Mouse (Mus musculus) leukemia stem cell, adult 10-12 weeks (primary cell): ENCODE measurements around the gene Gprasp1. TPM values are rescaled to one million over a fixed set of nuclear protein-coding genes. Genes with fewer than 3 reads are reported as not detected.

Source experiments
- polyA plus RNA-seq: library from polyadenylated mRNA; stranded (reverse); fragments of >175 nt; gene quantifications from 2 replicates; pipeline ENCODE4 v1.2.3, GENCODE M21; 2012; ENCODE audit warnings: low replicate concordance

Gprasp1 gene
- 0.51 and 23.4 TPM in 2 replicates for polyA plus RNA-seq

DNA sequence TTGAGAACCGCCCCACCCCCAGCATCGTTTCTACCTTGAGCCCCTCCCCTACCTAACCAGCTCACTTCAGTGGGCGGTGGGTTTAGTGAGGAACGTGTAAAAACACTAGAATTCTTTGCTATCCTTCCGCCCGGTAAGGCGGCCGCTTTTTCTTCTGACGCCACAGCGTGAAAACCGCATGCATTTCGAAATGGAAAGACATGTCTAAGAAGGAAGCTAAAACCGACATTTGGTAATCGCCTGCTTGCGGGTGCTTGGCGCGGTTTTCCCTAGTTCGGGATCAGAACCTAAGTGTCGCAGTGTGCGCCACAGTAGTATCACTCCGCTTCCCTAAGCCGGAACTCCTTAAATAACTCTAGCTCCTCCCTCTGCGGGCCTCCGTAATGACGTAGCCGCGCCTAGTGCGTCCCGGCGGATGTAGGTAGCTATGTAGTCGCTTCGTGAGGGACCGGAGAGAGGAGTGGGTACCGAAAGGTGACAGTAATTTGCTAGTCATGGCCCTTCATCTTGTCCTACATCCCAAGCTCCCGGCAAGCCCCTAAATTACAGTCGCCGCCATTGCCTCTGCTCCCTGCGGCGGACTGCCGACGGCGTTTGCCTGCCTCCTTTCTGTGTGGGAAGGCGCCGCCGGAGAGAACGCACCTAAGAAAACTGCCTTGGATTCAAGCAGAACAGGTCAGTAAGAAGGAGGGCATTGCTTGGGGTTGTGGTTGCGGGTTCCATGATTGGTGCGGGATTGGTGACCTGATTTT is at the start of gene Gprasp1, which contains the start of gene Armcx5:
Gene Gprasp1 (plus strand): TSS at position 430 of the 752 bp plus-strand sequence.
Gene Armcx5 (plus strand): TSS at position 430 of the 752 bp plus-strand sequence.

DNA sequence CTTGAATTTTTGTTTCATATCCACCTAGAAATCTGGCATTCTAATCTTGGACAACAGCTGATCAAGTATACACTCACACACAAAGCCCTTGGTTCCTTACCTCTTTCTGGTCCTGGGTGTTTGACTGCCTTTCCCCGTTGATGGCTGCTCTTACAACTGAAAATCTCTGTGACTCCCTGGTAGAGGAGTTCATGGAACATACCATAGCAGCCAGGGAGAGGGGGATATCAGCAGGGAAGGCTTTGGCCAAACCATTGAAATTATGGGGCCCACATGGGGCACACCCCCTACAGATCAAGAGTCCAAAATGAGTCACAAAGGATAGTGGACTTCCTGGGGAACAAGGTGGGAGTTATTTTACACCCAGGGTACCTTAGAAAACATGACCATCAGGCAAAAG is 48.9 kb upstream of the Gprasp1 start, which contains the start of gene Tcp11x2:
Gene Tcp11x2 (minus strand): TSS at position 158 of the 400 bp plus-strand sequence.

DNA sequence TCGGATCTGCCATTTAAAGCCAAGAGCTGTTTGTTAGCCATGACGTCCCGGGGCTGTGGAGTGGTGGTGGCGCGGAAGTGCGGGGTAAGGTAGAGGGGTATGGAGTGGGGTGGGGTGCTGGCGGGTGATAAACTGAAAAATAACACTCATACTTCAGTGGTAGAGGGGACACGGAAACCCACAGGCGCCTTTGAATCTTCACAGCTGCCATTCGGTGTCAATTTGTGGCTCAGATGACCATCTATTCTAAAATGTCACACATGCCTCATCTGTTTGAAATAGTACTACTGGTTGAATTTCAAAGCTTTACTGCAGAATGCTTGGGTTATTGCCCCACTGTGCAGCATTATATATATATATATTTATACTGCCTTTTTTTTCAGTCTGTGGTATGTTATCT is 17.4 kb upstream of the Gprasp1 start, which contains the start of gene Tmsb15a:
Gene Tmsb15a (minus strand): TSS at position 101 of the 400 bp plus-strand sequence.

DNA sequence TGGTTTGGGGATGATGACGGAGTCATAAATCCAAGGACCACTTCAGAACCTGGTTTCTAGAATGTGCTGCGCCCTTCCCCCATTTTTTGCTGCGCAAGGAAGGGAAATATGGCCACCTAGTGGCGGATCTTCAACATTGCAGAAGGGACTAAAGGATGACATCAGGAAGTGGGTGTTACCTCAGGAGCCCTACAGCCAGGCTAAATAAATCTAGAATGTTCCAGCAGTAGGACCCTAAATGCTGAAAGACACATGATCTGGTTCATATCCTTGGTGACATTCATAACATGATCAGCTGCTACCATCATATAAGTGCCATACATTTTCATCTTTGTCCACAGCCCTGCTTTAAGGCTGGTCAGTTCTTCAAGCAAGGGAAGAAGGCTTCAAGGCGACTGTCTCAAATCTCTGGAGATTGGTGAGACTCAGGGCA is 54.7 kb downstream of the Gprasp1 start, which contains the start of gene Bhlhb9:
Gene Bhlhb9 (plus strand): TSS at position 383 of the 433 bp plus-strand sequence.

DNA sequence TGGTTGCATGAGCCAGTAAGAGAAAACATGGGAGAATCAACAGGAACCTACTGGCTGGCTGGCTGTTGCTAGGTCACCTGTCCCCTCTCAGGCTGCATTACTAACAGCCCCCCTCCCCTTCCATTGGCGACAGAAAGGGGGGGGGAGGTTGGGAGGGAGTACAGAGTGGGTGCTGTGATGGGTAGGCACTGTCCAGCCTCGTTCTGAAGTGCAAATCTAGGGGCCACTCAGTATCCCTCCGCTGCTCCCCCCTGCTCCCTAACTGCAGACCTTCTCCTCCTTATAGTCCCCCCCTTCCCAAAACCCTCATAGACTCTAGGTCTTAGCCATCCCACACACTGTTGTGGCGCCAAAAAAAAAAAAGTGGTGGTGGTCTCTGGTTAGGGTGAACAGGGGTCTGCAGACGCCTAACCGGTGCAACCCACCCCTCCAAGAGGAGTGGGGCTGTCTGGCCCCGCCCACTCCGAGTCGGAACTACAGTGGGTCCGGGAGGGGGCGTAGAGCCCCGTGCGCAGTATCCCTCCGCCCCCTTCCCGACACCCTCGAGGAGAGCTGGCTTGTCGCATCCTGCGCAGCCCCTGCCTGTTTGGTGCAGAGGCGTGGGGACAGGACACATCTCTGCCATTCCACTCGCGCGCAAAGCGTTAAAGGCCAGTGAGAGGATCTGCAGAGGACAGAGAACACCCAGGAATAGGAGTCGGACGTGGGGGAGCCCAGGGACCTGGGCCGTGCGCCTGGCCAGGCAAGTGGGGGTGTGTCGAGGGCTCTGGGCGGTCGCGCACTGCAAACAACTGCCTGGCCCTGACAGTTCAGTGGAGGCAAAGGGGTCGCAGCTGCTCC is 96.2 kb downstream of the Gprasp1 start, which contains the start of gene Gprasp2:
Gene Gprasp2 (plus strand): TSS at position 514 of the 840 bp plus-strand sequence.

Other genes with a start within 250 kb of the Gprasp1 start
- not detected in 2 replicates for gene AV320801, start 248.1 kb upstream of the Gprasp1 start, polyA plus RNA-seq
- gene Nxf7, start 144.0 kb upstream of the Gprasp1 start, polyA plus RNA-seq: not detected in 2 replicates
- not detected in 2 replicates for gene Prame, start 115.0 kb upstream of the Gprasp1 start, polyA plus RNA-seq
- not detected in 2 replicates for gene Tcp11x2, start 48.9 kb upstream of the Gprasp1 start, polyA plus RNA-seq
- not detected in 2 replicates for gene Tmsb15a, start 17.5 kb upstream of the Gprasp1 start, polyA plus RNA-seq
- gene Armcx5, start within 50 bp of the Gprasp1 start, polyA plus RNA-seq: 0.29 and 0.56 TPM in 2 replicates
- gene Bhlhb9, start 54.9 kb downstream of the Gprasp1 start, polyA plus RNA-seq: 0.97 and 1.9 TPM in 2 replicates
- gene Gprasp2, start 96.3 kb downstream of the Gprasp1 start, polyA plus RNA-seq: 0.89 TPM in 1 of 2 replicates, not detected in the other